Mouse (Mus musculus) kidney, adult 11 months (tissue): ENCODE results near the gene Cpeb2.

Experiments used
- DNase-seq: peaks from one replicate; pipeline ENCODE4 v3.0.0; 2022

Cpeb2 gene

GRCm38 (mm10) chr5:43239141-43239835, 6.3 kb downstream of the Cpeb2 start:
- DNase-seq, result no peak

- no peak for DNase-seq
Measured at GRCm38 (mm10) chr5:43240729-43241128, 7.8 kb downstream of the Cpeb2 start.

GRCm38 (mm10) chr5:43246236-43246635, 13.3 kb downstream of the Cpeb2 start:
- no peak for DNase-seq

- no peak for DNase-seq
Measured at GRCm38 (mm10) chr5:43246954-43247353, 14.0 kb downstream of the Cpeb2 start.

- no peak for DNase-seq
Measured at GRCm38 (mm10) chr5:43248001-43248430, 15.0 kb downstream of the Cpeb2 start.

GRCm38 (mm10) chr5:43257490-43257889, 24.5 kb downstream of the Cpeb2 start:
- no peak for DNase-seq

- DNase-seq, result no peak
Measured at GRCm38 (mm10) chr5:43258472-43259142, 25.6 kb downstream of the Cpeb2 start.

- DNase-seq, result no peak
Measured at GRCm38 (mm10) chr5:43261814-43262213, 28.8 kb downstream of the Cpeb2 start.

- DNase-seq, result peak; percentile 80
Measured at GRCm38 (mm10) chr5:43263951-43264350, 31.0 kb downstream of the Cpeb2 start.

- no peak for DNase-seq
Measured at GRCm38 (mm10) chr5:43264696-43265095, 31.7 kb downstream of the Cpeb2 start.

GRCm38 (mm10) chr5:43277982-43278381, 45.0 kb downstream of the Cpeb2 start:
- no peak for DNase-seq

- no peak for DNase-seq
Measured at GRCm38 (mm10) chr5:43279774-43280173, 46.8 kb downstream of the Cpeb2 start.

- no peak for DNase-seq
Measured at GRCm38 (mm10) chr5:43285756-43286155, 52.8 kb downstream of the Cpeb2 start.

- no peak for DNase-seq
Measured at GRCm38 (mm10) chr5:43289752-43290446, 56.9 kb downstream of the Cpeb2 start.

GRCm38 (mm10) chr5:43293136-43293535, 60.2 kb downstream of the Cpeb2 start:
- no peak for DNase-seq

GRCm38 (mm10) chr5:43297459-43297858, 64.5 kb downstream of the Cpeb2 start:
- DNase-seq, result no peak

GRCm38 (mm10) chr5:43298975-43299374, 66.0 kb downstream of the Cpeb2 start:
- DNase-seq, result no peak

- DNase-seq, result no peak
Measured at GRCm38 (mm10) chr5:43300076-43300475, 67.1 kb downstream of the Cpeb2 start.

- no peak for DNase-seq
Measured at GRCm38 (mm10) chr5:43300979-43301378, 68.0 kb downstream of the Cpeb2 start.

GRCm38 (mm10) chr5:43303504-43303903, 70.5 kb downstream of the Cpeb2 start:
- DNase-seq, result no peak

GRCm38 (mm10) chr5:43305449-43305848, 72.5 kb downstream of the Cpeb2 start:
- DNase-seq, result no peak

- peak; percentile 59 for DNase-seq
Measured at GRCm38 (mm10) chr5:43309961-43310360, 77.0 kb downstream of the Cpeb2 start.

GRCm38 (mm10) chr5:43324311-43324862, 91.4 kb downstream of the Cpeb2 start:
- no peak for DNase-seq

- DNase-seq, result no peak
Measured at GRCm38 (mm10) chr5:43325561-43325960, 92.6 kb downstream of the Cpeb2 start.
